Mouse (Mus musculus) kidney, adult 2 months (tissue): Measurements from ENCODE around the gene Atf1. TPM values are rescaled to one million over a fixed set of nuclear protein-coding genes. Genes with fewer than 3 reads are reported as not detected.
A peak's percentile ranks its signal among the peaks of the same experiment; 100 is the strongest.

Source experiments
- DNase-seq: peaks from one replicate; pipeline ENCODE4 v3.0.0; 2021
- H3K27ac ChIP-seq: fragments of 200-500 bp; 2 replicates; pipeline ENCODE4 v1.5.1; 2012; ENCODE audit warnings: low read depth, low read length, control low read depth, inconsistent platforms; ENCODE audit not compliant: insufficient read depth
- H3K27me3 ChIP-seq: fragments of 200-500 bp; replicated peaks from 2 replicates; pipeline ENCODE4 v1.6.1; 2012; ENCODE audit warnings: mild to moderate bottlenecking, moderate library complexity, low read length, inconsistent platforms; ENCODE audit not compliant: control insufficient read depth, insufficient read depth
- H3K36me3 ChIP-seq: fragments of 200-500 bp; 2 replicates; pipeline ENCODE4 v1.6.1; 2012; ENCODE audit warnings: mild to moderate bottlenecking, moderate library complexity, low read length, inconsistent platforms; ENCODE audit not compliant: control insufficient read depth, insufficient read depth
- H3K4me1 ChIP-seq: fragments of 200-500 bp; 2 replicates; pipeline ENCODE4 v1.6.1; 2011; ENCODE audit warnings: low read length; ENCODE audit not compliant: control insufficient read depth, insufficient read depth
- H3K4me3 ChIP-seq: fragments of 200-500 bp; 2 replicates; pipeline ENCODE4 v1.5.1; 2011; ENCODE audit warnings: mild to moderate bottlenecking, low read depth, low read length, control low read depth; ENCODE audit not compliant: insufficient read depth
- CTCF ChIP-seq: fragments of 200-500 bp; conservative IDR thresholded peaks from 2 replicates; pipeline ENCODE4 v1.5.1; 2011; ENCODE audit warnings: low read depth, mild to moderate bottlenecking, control low read depth, low read length, moderate library complexity, mixed read lengths; ENCODE audit not compliant: insufficient read depth, insufficient read length
- POLR2A ChIP-seq: fragments of 200-500 bp; IDR thresholded peaks from one replicate; pipeline ENCODE4 v1.6.1; 2011; ENCODE audit warnings: low read depth, low read length, control low read depth
- WGBS: fragments of 180-500 bp; shearing (Covaris S2); methylation state at CpG from one replicate; pipeline ENCODE4 v1.1.7; 2018; 5-methylcytosine and 5-hydroxymethylcytosine counted together
- polyA plus RNA-seq: library from polyadenylated mRNA; depleted of rRNA; stranded (reverse); fragments of >200 nt; gene quantifications from 2 replicates; pipeline ENCODE4 v1.2.3, GENCODE M21; 2012

Atf1 gene
- polyA plus RNA-seq, 1 experiment, result 43.7 TPM

GRCm38 (mm10) chr15:100274790-100275559 is 47.4 kb downstream of the Atf1 start:
- H3K36me3 ChIP-seq, result no peaks in the 10 kb centered on the region
- TF ChIP-seq POLR2A (no peak), CTCF (no peak)
- DNase-seq, result peak; percentile 67
- peaks cover 7% of the 10 kb centered on the region; the same call in 1 of the 2 replicates for H3K4me1 ChIP-seq
- 70% methylated on average over 7 of the region's 7 CpGs for WGBS
- no peaks in the 10 kb centered on the region for H3K27me3 ChIP-seq
- peak overlapping the region; percentile 76; the same call in 1 of the 2 replicates for H3K27ac ChIP-seq
- H3K4me3 ChIP-seq, result no peak overlapping the region

GRCm38 (mm10) chr15:100276403-100276802 is 48.8 kb downstream of the Atf1 start:
- WGBS, result 97% methylated on average over 4 of the region's 4 CpGs
- no peak overlapping the region for H3K27ac ChIP-seq
- DNase-seq, result no peak
- H3K27me3 ChIP-seq, result no peaks in the 10 kb centered on the region
- peaks cover 7% of the 10 kb centered on the region; the same call in 1 of the 2 replicates for H3K4me1 ChIP-seq
- no peaks in the 10 kb centered on the region for H3K36me3 ChIP-seq
- H3K4me3 ChIP-seq, result no peak overlapping the region
- TF ChIP-seq CTCF, result no peak
- TF ChIP-seq POLR2A, result no peak

GRCm38 (mm10) chr15:100277586-100277985 is 50.0 kb downstream of the Atf1 start:
- Histone ChIP-seq H3K27me3 (no peaks in the 10 kb centered on the region), H3K36me3 (no peaks in the 10 kb centered on the region), H3K4me1 (peaks cover 7% of the 10 kb centered on the region; the same call in 1 of the 2 replicates), H3K4me3 (no peak overlapping the region), H3K27ac (no peak overlapping the region)
- DNase-seq, result no peak
- TF ChIP-seq POLR2A (no peak), CTCF (no peak)
- 79% methylated on average over 3 of the region's 3 CpGs for WGBS

- Histone ChIP-seq H3K4me1 (no peaks in the 10 kb centered on the region), H3K4me3 (no peak within 1 kb of the TSS), H3K27ac (no peak within 1 kb of the TSS), H3K36me3 (no peaks in the 10 kb centered on the region), H3K27me3 (no peaks in the 10 kb centered on the region)
- DNase-seq, result no peak
- TF ChIP-seq POLR2A (no peak), CTCF (no peak)
- 97% methylated on average over 20 of the region's 20 CpGs for WGBS
Observed at GRCm38 (mm10) chr15:100280626-100281025, 53.0 kb downstream of the Atf1 start, which contains the start of gene Tmprss12. TSS of gene Tmprss12 (plus strand) at chr15:100280837.

- DNase-seq, result no peak
- H3K27ac ChIP-seq, result no peak overlapping the region
- H3K27me3 ChIP-seq, result no peaks in the 10 kb centered on the region
- H3K4me3 ChIP-seq, result no peak overlapping the region
- TF ChIP-seq POLR2A, result no peak
- TF ChIP-seq CTCF, result no peak
- H3K4me1 ChIP-seq, result no peaks in the 10 kb centered on the region
- H3K36me3 ChIP-seq, result no peaks in the 10 kb centered on the region
- WGBS, result 81% methylated on average over 6 of the region's 6 CpGs
Observed at GRCm38 (mm10) chr15:100288980-100289379, 61.4 kb downstream of the Atf1 start.

- Histone ChIP-seq H3K27ac (no peak overlapping the region), H3K4me3 (no peak overlapping the region), H3K4me1 (no peaks in the 10 kb centered on the region), H3K36me3 (no peaks in the 10 kb centered on the region), H3K27me3 (no peaks in the 10 kb centered on the region)
- DNase-seq, result no peak
- TF ChIP-seq POLR2A (no peak), CTCF (no peak)
- 87% methylated on average over 5 of the region's 5 CpGs for WGBS
Observed at GRCm38 (mm10) chr15:100290858-100291257, 63.2 kb downstream of the Atf1 start.

- Histone ChIP-seq H3K4me3 (no peak overlapping the region), H3K4me1 (no peaks in the 10 kb centered on the region), H3K27ac (no peak overlapping the region), H3K36me3 (no peaks in the 10 kb centered on the region), H3K27me3 (no peaks in the 10 kb centered on the region)
- 48% methylated on average over 7 of the region's 7 CpGs for WGBS
- TF ChIP-seq POLR2A, result no peak
- no peak for TF ChIP-seq CTCF
- DNase-seq, result no peak
Observed at GRCm38 (mm10) chr15:100292326-100292725, 64.7 kb downstream of the Atf1 start.
